Mouse (Mus musculus) kidney, postnatal 25 days (tissue): ENCODE measurements at regions not wholly inside any gene's neighbourhood (a gene's known extent, or its start where the extent isn't known, plus 50 kb on each side); places are given as distances from the start of the nearest gene placed in this dataset.

Experiments
- DNase-seq, 2 experiments: peaks; one replicate each; pipeline ENCODE4 v3.0.0; 2021; ENCODE audit warnings: mixed read lengths in 2 of 2

DNA sequence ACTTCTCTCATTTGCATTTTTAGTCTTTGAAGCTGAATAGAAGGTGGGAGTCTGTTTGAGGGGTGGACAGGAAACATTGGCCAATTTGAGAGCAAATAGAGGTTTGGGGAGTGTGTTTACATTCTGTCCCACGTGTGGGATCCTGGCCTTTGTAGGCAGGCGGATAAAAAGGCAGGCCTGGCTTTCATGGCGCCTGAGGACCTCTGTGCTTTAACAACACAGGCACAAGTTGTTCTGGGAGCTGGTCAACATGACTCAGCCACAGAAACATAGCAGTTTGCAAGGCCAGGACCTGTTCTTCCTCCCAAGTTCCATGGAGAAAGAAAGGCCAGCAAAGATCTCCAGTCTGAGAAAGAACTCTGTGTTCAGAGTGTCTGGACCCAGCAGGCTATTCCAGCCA lies 1130.7 kb downstream of the Gsdmc2 start:
- DNase-seq, result no peak

- peak; percentile 51 to 75 for DNase-seq
These were observed 1132.3 kb downstream of the Gsdmc2 start for GRCm38 (mm10) chr15:62712543-62713131.

GRCm38 (mm10) chr15:62712060-62712542 lies 1132.9 kb downstream of the Gsdmc2 start:
- no peak for DNase-seq

GRCm38 (mm10) chr15:62709546-62709945 lies 1135.4 kb downstream of the Gsdmc2 start:
- peak in 1 of 2 experiments; percentile 25 for DNase-seq

GRCm38 (mm10) chr15:62698559-62698958 lies 1146.4 kb downstream of the Gsdmc2 start:
- DNase-seq, result no peak

DNA sequence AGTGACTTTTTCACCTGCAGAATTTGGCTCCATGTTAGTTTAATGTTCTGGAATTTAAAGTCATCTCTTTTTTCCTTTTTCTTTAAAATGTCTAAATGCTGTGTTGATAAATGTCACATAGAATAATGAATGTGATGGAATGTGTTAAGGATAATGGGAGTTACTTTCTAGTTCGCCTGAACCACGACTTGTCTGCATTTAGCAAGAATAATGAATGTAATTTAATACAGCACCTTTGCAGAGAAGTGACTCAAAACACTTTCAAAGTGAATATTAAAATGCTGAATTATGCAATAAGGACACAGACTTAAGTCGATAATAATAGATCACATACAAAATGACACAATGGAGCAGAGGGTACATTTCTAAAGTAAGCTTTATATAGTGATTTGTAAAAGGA lies 1150.2 kb downstream of the Gsdmc2 start:
- DNase-seq, result no peak

DNA sequence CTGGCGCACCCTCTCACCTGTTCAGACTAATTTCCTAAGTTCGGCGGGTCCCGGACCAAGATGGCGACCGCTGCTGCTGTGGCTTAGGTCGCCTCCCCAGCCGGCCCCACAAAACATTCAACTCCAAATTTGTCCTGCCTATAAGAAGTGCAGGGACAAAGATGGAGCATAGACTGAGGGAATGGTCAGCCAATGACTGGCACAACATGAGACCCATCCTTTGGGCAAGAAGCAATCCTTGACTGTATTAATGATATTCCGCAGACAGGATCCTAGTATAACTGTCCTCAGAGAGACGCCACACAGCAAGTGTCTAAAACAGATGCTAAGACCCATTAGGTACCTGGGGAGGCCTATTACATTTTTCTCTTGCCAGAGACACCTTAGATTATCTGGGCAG lies 1151.3 kb downstream of the Gsdmc2 start:
- DNase-seq, result no peak

DNA sequence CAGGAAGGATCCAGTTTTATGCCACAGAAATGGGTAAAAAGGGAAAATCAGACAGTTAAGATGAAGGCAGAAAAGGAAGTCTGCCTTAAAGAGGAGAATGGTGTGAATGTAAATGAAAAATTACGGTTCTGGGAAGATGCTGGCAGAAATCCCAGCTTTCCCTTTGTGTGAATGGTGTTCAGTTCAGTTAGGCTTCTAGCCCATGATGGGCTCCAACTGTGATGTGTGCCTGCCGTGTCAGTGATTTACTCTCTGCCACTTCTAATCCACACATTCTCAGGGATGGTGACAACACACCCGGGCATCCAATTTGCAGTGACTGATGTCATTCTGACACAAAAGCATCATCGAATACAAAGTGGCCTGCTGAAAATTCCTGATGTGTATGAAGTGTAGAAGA lies 1171.6 kb downstream of the Gsdmc2 start:
- DNase-seq, result no peak

DNA sequence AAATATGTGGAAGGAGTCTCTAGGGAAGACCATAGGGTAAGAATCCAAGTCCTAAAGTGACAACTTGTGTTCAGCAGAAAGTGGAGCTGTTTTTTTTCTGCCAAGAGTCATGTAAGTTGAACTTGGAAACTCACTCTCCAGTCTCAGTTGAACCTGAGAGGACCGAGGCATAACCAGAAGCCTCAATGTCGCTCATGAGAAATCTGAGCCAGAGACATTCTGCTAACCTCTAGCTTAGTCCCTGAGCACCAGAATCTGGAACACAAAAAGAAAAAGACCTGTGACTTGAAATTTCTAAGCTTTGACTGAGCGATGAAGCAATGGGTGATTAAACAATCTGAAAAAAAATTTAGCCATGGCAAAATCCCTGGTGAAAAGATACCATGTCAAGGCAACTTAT lies 1175.0 kb downstream of the Gsdmc2 start:
- no peak for DNase-seq

- DNase-seq, result no peak
These were observed 1185.9 kb downstream of the Gsdmc2 start for GRCm38 (mm10) chr15:62659096-62659495.

DNA sequence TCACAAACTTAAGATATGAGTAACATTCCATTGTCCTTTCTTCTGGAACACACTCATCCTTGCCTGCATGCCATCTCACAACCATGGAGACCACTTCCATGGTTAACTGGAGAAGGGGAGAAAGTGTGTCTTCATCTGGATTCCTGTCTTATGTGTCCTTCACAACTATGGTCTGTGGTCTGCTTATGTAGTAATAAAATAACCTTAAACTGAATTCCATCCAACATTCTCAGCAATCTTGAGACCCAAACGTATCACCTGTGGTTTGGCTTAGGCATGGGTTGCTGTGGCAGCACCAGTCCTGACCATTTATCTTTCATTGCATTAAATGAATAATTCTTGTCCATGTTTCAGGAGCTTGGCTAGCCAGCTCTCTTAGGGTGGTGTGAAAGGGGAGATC lies 1186.3 kb downstream of the Gsdmc2 start:
- DNase-seq, result no peak

DNA sequence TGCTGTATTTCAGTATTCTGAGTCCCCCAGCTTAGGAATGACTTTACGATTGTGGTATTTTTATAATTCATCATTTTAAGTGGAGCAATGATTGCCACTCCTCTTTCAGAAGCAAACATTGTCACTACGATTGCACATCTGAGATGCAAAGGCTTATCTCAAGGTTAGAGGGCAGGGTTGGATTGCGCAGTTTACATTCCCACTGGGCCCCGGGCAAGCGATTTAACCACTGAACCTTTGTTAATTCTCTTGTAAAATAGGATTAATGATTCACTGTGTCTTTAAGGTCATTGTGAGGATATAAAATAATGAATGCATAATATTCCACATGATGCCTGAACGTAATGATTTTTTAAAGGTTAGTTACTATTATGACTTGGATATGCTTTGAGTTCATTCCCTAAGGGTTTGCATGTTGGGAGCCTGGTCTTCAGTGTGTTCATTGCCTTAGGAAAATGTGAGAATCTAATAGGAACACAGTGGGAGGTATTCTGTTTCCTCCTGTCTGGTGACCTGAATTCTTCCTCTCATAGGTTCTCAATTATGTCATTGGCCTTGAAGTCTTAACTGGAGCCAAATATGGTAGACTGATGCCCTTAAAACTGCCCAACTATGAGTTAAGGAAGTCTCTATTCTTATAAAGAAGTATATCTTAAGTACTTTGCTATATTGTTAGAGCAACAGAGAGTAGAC lies 1198.4 kb downstream of the Gsdmc2 start:
- no peak for DNase-seq

DNA sequence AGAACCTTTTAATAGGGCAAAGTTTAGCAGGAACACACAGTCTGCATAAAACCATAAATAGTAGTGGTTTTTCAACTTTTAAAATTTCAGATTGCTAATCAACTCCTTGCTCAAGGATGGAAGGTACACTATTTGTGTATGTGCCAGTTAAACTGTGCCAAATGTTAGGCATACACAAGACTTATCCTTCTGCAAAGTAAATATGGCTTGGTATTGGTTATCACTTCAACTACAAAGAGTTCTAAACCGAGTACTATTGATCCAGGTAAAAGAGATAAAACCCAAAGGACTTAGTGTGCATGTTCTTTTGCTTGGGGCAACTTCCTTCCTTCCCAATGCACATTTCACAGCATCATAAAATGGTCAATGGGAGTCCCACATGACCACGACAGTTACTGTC lies 1200.2 kb downstream of the Gsdmc2 start:
- no peak for DNase-seq

GRCm38 (mm10) chr15:62644296-62644695 lies 1200.7 kb downstream of the Gsdmc2 start:
- DNase-seq, result no peak

- DNase-seq, result no peak
These were observed 1203.8 kb downstream of the Gsdmc2 start for GRCm38 (mm10) chr15:62641051-62641710.

GRCm38 (mm10) chr15:62625406-62625805 lies 1219.6 kb downstream of the Gsdmc2 start:
- no peak for DNase-seq

GRCm38 (mm10) chr15:62616042-62616441 lies 1228.9 kb downstream of the Gsdmc2 start:
- no peak for DNase-seq

GRCm38 (mm10) chr15:62596735-62597134 lies 1248.2 kb downstream of the Gsdmc2 start:
- no peak for DNase-seq

DNA sequence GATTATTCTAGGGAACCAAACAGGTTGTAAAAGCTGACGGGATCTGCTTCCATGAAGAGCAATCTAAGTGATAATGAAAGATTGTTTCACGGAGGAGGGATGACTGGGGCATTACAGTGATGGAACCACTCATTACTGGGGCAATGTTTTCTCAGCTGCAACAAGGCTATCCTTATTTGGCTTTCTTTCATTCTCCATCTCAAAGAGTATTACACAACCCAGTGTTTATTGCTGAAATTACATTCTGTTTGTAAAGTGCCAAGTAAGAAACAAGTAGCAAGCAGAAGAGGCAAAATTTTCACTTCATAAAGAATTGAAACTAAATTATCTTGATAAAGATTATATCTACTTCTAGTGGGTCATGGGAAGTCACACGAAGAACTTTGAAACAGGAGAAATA lies 1256.4 kb downstream of the Gsdmc2 start:
- no peak for DNase-seq

GRCm38 (mm10) chr15:62578788-62579187 lies 1266.2 kb downstream of the Gsdmc2 start:
- DNase-seq, result no peak

DNA sequence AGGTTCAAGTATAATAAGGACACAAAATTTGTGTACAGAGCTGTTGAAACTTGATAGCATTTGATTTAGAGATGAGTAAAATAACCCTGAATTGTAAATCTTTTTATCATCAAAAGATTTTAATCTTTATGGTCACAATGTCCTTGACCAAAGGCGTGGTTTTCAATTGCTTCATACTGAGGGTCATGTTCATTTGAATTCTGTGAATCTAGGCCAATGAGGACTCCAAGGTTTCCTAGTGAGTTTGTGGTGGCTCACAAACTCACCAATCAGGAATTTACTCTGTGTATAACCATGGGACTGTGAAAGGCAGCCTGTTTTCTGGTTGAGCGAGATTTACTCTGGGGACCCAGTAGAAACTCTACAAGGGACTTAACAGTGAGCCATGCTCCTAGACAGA lies 1269.2 kb downstream of the Gsdmc2 start:
- DNase-seq, result no peak

- peak; percentile 45 to 61 for DNase-seq
These were observed 1273.2 kb downstream of the Gsdmc2 start for GRCm38 (mm10) chr15:62571803-62572202.

- no peak for DNase-seq
These were observed 1275.9 kb downstream of the Gsdmc2 start for GRCm38 (mm10) chr15:62568788-62569713.
